Mouse (Mus musculus) embryonic fibroblast, embryonic 13.5 days (primary cell): Measurements from ENCODE around the gene Kcnq1.

Experiments
- CTCF ChIP-seq: IDR thresholded peaks from 2 replicates; pipeline ENCODE4 v1.5.1; 2011; ENCODE audit warnings: mild to moderate bottlenecking, control low read depth, low read length, moderate library complexity, borderline replicate concordance; ENCODE audit not compliant: insufficient read depth
- POLR2A ChIP-seq: IDR thresholded peaks from 2 replicates; pipeline ENCODE4 v1.6.1; 2011; ENCODE audit warnings: low read depth, mild to moderate bottlenecking, control low read depth, low read length, moderate library complexity

- TF ChIP-seq CTCF (no peak), POLR2A (no peak)
Observed at GRCm38 (mm10) chr7:143265829-143266438, 159.8 kb downstream of the Kcnq1 start.
